Mouse (Mus musculus): ENCODE data around the gene Mdm2.

GRCm38 (mm10) chr10:117656662-117656962 lies 53.9 kb downstream of the Mdm2 start:
- TF ChIP-seq CTCF (IDR thresholded peaks at IDR 0.05) (no peak), POLR2A (IDR thresholded peaks at IDR 0.05; ENCODE audit: insufficient read depth, low read depth, low read length) (no peak)
